In genomic region chrX:50583741-50584580, GRCm38 (mm10) we compare ENCODE assay signal across 8 mouse cellular contexts.
DNase-seq lines count a peak whose midpoint lies in the region; ATAC-seq and TF ChIP-seq lines count a peak whose summit lies in the region.

No protein-coding gene starts in this region.

- TF ChIP-seq CTCF in left cerebral cortex, adult 2 months (IDR thresholded peaks at IDR 0.05): peak; percentile 57

- H3K4me2 ChIP-seq in embryonic facial prominence, embryonic 15.5 days (replicated peaks): peak overlapping the region; percentile 25
- H3K4me2 ChIP-seq in intestine, embryonic 14.5 days (ENCODE audit: low read length): no peak overlapping the region
- H3K4me2 ChIP-seq in midbrain, embryonic 15.5 days: peak overlapping the region; percentile 15

- H3K4me3 ChIP-seq in left cerebral cortex, adult 2 months: peak overlapping the region; percentile 42
- H3K4me3 ChIP-seq in embryonic facial prominence, embryonic 15.5 days (replicated peaks): peak overlapping the region; percentile 27
- H3K4me3 ChIP-seq in intestine, embryonic 14.5 days (ENCODE audit: low read depth, low read length): no peak overlapping the region
- H3K4me3 ChIP-seq in midbrain, embryonic 15.5 days: no peak overlapping the region

- 76% methylated on average over 12 of the region's 12 CpGs for whole genome bisulfite sequencing in embryonic facial prominence, embryonic 15.5 days
- 76% methylated on average over 12 of the region's 12 CpGs for WGBS in intestine, embryonic 14.5 days
- 67% methylated on average over 12 of the region's 12 CpGs for WGBS in midbrain, embryonic 15.5 days

- no peaks in the 10 kb centered on the region for H3K4me1 ChIP-seq in embryonic facial prominence, embryonic 15.5 days
- no peaks in the 10 kb centered on the region for H3K4me1 ChIP-seq in intestine, embryonic 14.5 days (replicated peaks; ENCODE audit: control insufficient read depth, insufficient read depth, low read length)
- no peaks in the 10 kb centered on the region for H3K4me1 ChIP-seq in midbrain, embryonic 15.5 days

- no peaks in the 10 kb centered on the region for H3K9me3 ChIP-seq in embryonic facial prominence, embryonic 15.5 days (replicated peaks)
- no peaks in the 10 kb centered on the region for H3K9me3 ChIP-seq in intestine, embryonic 14.5 days (ENCODE audit: control insufficient read depth, low read length)
- H3K9me3 ChIP-seq in midbrain, embryonic 15.5 days: no peaks in the 10 kb centered on the region

- H3K27ac ChIP-seq in left cerebral cortex, adult 2 months: peak overlapping the region; percentile 83
- H3K27ac ChIP-seq in embryonic facial prominence, embryonic 15.5 days (replicated peaks): no peak overlapping the region
- no peak overlapping the region for H3K27ac ChIP-seq in intestine, embryonic 14.5 days (ENCODE audit: low read depth)
- peak overlapping the region; percentile 72 for H3K27ac ChIP-seq in midbrain, embryonic 15.5 days

- ATAC-seq in CD4-positive, CD25-positive, alpha-beta regulatory T cell, adult 4 months: no peak
- no peak for ATAC-seq in embryonic facial prominence, embryonic 15.5 days (ENCODE audit: insufficient number of reproducible peaks, low FRiP score, low TSS enrichment, low read depth)
- ATAC-seq in intestine, embryonic 14.5 days (replicated peaks; ENCODE audit: low FRiP score, low TSS enrichment, low read depth): no peak
- 0 out of 2 replicates have a peak, but pooled peaks have one; percentile 39 for ATAC-seq in midbrain, embryonic 15.5 days (replicated peaks)

- peak; percentile 27 for DNase-seq in CD4-positive, CD25-positive, alpha-beta regulatory T cell, adult 2 months (ENCODE audit: low read depth, low spot score)
- peak in 1 of 2 experiments; percentile 70 for DNase-seq in left cerebral cortex, adult 2 months (ENCODE audit: extremely low spot score in 1 of 2, low spot score in 2 of 2)
- DNase-seq in left cerebral cortex, postnatal 10 days (ENCODE audit: extremely low spot score in 1 of 2, low spot score in 2 of 2): no peak
- DNase-seq in intestine, embryonic 14.5 days (ENCODE audit: low spot score): peak; percentile 70
- no peak for DNase-seq in urinary bladder, adult 2 months (ENCODE audit: low spot score)

- no peaks in the 10 kb centered on the region for H3K27me3 ChIP-seq in embryonic facial prominence, embryonic 15.5 days
- no peaks in the 10 kb centered on the region for H3K27me3 ChIP-seq in intestine, embryonic 14.5 days (replicated peaks; ENCODE audit: control insufficient read depth, insufficient read depth, low read length)
- H3K27me3 ChIP-seq in midbrain, embryonic 15.5 days (replicated peaks): no peaks in the 10 kb centered on the region

- H3K9ac ChIP-seq in embryonic facial prominence, embryonic 15.5 days: no peak overlapping the region
- H3K9ac ChIP-seq in intestine, embryonic 14.5 days (ENCODE audit: low read length): no peak overlapping the region
- no peak overlapping the region for H3K9ac ChIP-seq in midbrain, embryonic 15.5 days

- intact Hi-C loops in left cerebral cortex, adult 2 months (cut with DNase I): no loop called here
- intact Hi-C loops in left cerebral cortex, postnatal 10 days (cut with DNase I): no loop called here

- no peaks in the 10 kb centered on the region for H3K36me3 ChIP-seq in embryonic facial prominence, embryonic 15.5 days
- H3K36me3 ChIP-seq in intestine, embryonic 14.5 days (ENCODE audit: control insufficient read depth, insufficient read depth, low read length): no peaks in the 10 kb centered on the region; the same call in 1 of the 2 replicates
- no peaks in the 10 kb centered on the region for H3K36me3 ChIP-seq in midbrain, embryonic 15.5 days (replicated peaks)

Comparison
In these comparisons a context has a peak if more than half of its experiments do, and no peak if none do; other contexts are left out.
1. DNase-seq: peak in CD4-positive, CD25-positive, alpha-beta regulatory T cell, adult 2 months (single experiment) and intestine, embryonic 14.5 days (single experiment); none in left cerebral cortex, postnatal 10 days (0 of 2) and urinary bladder, adult 2 months (single experiment).
2. H3K27ac ChIP-seq: peak in left cerebral cortex, adult 2 months (single experiment) and midbrain, embryonic 15.5 days (single experiment); none in embryonic facial prominence, embryonic 15.5 days (single experiment) and intestine, embryonic 14.5 days (single experiment).
3. H3K4me3 ChIP-seq: peak in left cerebral cortex, adult 2 months (single experiment) and embryonic facial prominence, embryonic 15.5 days (single experiment); none in intestine, embryonic 14.5 days (single experiment) and midbrain, embryonic 15.5 days (single experiment).